Mouse (Mus musculus) C2C12 (cell line): Measurements from ENCODE around the gene Shbg. TPM values are rescaled to one million over a fixed set of nuclear protein-coding genes. Genes with fewer than 3 reads are reported as not detected.
A peak's percentile ranks its signal among the peaks of the same experiment; 100 is the strongest.

Source experiments
- H3K27me3 ChIP-seq: one replicate; pipeline ENCODE4 v1.6.1; 2011; ENCODE audit not compliant: control insufficient read depth, insufficient read depth, insufficient read length
- H3K36me3 ChIP-seq: one replicate; pipeline ENCODE4 v1.6.1; 2011; ENCODE audit not compliant: control insufficient read depth, insufficient read depth
- H3K4me3 ChIP-seq: one replicate; pipeline ENCODE4 v1.5.1; 2011; ENCODE audit warnings: mild to moderate bottlenecking, control low read depth; ENCODE audit not compliant: poor library complexity, insufficient read depth, severe bottlenecking
- H3K79me2 ChIP-seq: one replicate; pipeline ENCODE4 v1.6.1; 2011; ENCODE audit not compliant: control insufficient read depth, insufficient read depth
- H3K79me3 ChIP-seq: one replicate; pipeline ENCODE4 v1.6.1; 2011; ENCODE audit warnings: low read depth, control low read depth
- H3ac ChIP-seq: one replicate; pipeline ENCODE3; 2011; ENCODE audit warnings: low read depth; ENCODE audit not compliant: control insufficient read depth, insufficient read length
- CEBPB ChIP-seq: IDR thresholded peaks from one replicate; pipeline ENCODE4 v1.6.1; 2011; ENCODE audit warnings: low read depth, mild to moderate bottlenecking, control low read depth, moderate library complexity
- CTCF ChIP-seq: IDR thresholded peaks from one replicate; pipeline ENCODE4 v1.5.1; 2011; ENCODE audit not compliant: control insufficient read depth, insufficient read depth, insufficient read length
- FOSL1 ChIP-seq: IDR thresholded peaks from one replicate; pipeline ENCODE4 v1.8.0; 2011; ENCODE audit warnings: mild to moderate bottlenecking, low read length; ENCODE audit not compliant: poor library complexity, insufficient read depth, severe bottlenecking
- MAX ChIP-seq: IDR thresholded peaks from one replicate; pipeline ENCODE4 v1.6.1; 2011; ENCODE audit warnings: mild to moderate bottlenecking, control low read depth
- MYOD1 ChIP-seq: IDR thresholded peaks from one replicate; pipeline ENCODE4 v1.6.1; 2011; ENCODE audit warnings: low read depth; ENCODE audit not compliant: control insufficient read depth, insufficient read length
- MYOG ChIP-seq: IDR thresholded peaks from one replicate; pipeline ENCODE4 v1.6.1; 2011; ENCODE audit not compliant: control insufficient read depth, insufficient read length; ENCODE audit errors: extremely low read depth
- USF1 ChIP-seq: IDR thresholded peaks from one replicate; pipeline ENCODE4 v1.6.1; 2011; ENCODE audit warnings: low read depth, mild to moderate bottlenecking, control low read depth, moderate library complexity
- polyA plus RNA-seq: library from polyadenylated mRNA; unstranded; fragments of >200 nt; fragmentation: generic; extraction: Trizol; gene quantifications from one replicate; pipeline ENCODE4 v1.2.1, GENCODE M21; 2012; ENCODE audit warnings: missing spikeins

Gene Shbg
- polyA plus RNA-seq, 1 experiment = 0.18 TPM

DNA sequence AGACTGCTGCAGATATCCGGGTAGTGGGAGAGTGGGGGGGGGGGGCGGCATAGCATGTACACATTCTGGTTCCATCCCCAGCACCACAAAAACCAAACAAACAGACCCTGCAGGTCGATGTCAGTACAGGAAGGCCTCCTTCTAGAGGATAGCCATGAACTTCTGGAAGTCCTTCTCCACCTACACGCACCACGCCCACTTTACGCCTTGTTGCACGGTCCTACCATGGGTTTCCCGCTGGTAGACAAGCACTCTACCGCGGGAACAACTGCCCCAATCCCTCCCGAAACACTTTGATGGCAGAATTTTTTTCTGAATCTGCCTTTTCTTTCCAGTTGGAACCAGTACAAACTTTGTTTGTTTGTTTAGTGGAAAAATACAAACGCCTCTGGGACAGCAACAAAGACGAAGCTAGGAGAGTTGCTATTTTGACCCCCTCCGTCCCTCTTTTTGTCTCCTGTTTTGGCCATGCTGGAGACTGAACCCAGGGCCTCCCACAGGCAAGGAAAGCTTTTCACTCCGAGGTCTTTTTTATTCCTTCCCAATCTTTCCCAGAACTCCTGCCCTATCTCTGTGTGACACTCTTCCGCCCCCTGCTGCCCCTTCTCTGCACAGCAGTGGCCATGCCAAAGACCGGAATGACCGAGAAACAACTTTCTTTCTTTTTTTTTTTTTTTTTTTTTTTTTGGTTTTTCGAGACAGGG, 4.0 kb downstream of the Shbg start:
- Histone ChIP-seq H3K79me2 (no peaks in the 10 kb centered on the region), H3K36me3 (no peaks in the 10 kb centered on the region), H3K4me3 (no peak overlapping the region), H3K79me3 (no peaks in the 10 kb centered on the region), H3K27me3 (peaks cover 13% of the 10 kb centered on the region), H3ac (no peak overlapping the region)
- no peak for TF ChIP-seq USF1
- TF ChIP-seq CTCF = peak; percentile 51

DNA sequence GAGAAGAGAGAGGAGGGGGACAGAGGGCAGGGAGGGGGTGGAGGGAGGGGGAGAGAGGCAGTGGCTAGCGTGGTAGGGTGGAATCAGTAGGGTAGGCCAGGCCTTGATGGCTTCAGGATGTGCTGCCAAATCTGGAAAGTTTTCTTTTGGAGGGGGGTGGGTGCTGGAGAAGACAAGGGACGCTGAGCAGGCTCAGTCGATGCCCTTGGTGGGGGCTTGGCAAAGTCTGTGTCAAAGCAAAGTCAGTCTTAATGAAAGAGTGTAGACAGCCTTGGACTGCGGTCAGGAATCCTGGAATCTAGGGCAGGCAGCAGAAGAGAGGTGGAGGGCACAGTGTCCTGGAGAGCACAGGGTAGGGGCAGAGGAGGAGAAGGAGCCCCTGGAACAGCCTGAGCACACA, 6.8 kb downstream of the Shbg start:
- Histone ChIP-seq H3K79me3 (no peaks in the 10 kb centered on the region), H3K36me3 (no peaks in the 10 kb centered on the region), H3ac (no peak overlapping the region), H3K27me3 (peaks cover 9% of the 10 kb centered on the region), H3K79me2 (no peaks in the 10 kb centered on the region), H3K4me3 (no peak overlapping the region)
- TF ChIP-seq CTCF (no peak), CEBPB (no peak)

DNA sequence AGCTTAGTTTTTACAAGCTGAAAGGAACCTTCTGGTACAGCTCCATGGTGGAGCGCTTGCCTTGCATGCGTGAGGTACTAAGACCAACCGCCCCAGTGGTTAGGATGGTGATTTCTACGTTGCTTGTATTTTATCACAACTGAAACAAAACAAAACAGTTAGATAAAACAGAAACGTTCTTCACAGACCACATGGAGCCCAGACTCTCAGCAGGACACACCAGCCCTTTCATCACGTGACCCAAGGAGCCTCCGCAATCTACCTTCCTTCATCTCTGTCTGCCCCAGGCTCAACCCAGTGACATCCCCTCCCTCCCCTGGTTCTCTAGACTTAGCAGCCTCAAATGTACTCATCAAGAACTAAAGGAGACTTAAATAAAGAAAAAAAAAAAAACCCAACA, 8.3 kb downstream of the Shbg start:
- Histone ChIP-seq H3K4me3 (no peak overlapping the region), H3K36me3 (no peaks in the 10 kb centered on the region), H3K79me3 (no peaks in the 10 kb centered on the region), H3ac (no peak overlapping the region), H3K27me3 (peaks cover 17% of the 10 kb centered on the region), H3K79me2 (no peaks in the 10 kb centered on the region)
- TF ChIP-seq USF1 = peak; percentile 66
- TF ChIP-seq MYOG = no peak

GRCm38 (mm10) chr11:69608525-69608924, 9.2 kb downstream of the Shbg start:
- Histone ChIP-seq H3K79me2 (no peaks in the 10 kb centered on the region), H3K36me3 (no peaks in the 10 kb centered on the region), H3K27me3 (peaks cover 26% of the 10 kb centered on the region), H3K4me3 (no peak overlapping the region), H3K79me3 (no peaks in the 10 kb centered on the region), H3ac (no peak overlapping the region)
- TF ChIP-seq USF1 = no peak
- TF ChIP-seq FOSL1 = no peak
- TF ChIP-seq MYOD1 = no peak

DNA sequence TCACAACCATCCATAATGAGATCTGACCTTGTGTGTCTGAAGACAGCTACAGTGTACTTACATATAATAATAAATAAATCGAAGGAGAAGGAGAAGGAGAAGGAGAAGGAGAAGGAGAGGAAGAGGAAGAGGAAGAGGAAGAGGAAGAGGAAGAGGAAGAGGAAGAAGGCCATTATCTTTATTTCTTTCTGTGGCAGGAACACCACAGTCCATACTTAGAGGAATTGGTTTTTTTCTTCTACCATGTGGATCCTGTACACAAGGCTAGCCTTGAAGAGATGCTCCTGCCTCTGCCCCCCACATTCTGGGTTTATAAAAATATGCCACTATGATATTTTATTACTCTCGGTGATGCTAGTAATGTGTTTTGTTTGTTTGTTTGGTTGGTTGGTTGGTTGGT, 10.9 kb downstream of the Shbg start:
- Histone ChIP-seq H3K4me3 (no peak overlapping the region), H3K36me3 (no peaks in the 10 kb centered on the region), H3ac (no peak overlapping the region), H3K79me3 (no peaks in the 10 kb centered on the region), H3K27me3 (peaks cover 31% of the 10 kb centered on the region), H3K79me2 (no peaks in the 10 kb centered on the region)
- TF ChIP-seq MYOD1 = no peak
- TF ChIP-seq CEBPB = no peak
- no peak for TF ChIP-seq FOSL1

DNA sequence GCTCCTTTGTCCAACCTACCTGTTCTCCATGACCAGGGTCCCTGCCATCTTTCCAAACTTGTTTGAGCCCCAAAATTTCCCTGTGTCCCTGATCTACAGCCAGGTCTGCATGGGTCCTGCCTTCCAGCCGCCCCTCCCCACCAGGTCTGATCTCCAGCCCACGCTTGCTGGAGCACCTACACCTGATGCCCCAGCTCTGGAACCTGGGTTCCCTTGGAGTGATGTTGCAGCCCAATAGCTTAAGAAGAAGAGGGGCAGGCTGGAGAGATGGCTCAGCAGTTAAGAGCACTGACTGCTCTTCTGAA, 11.3 kb downstream of the Shbg start:
- Histone ChIP-seq H3K36me3 (no peaks in the 10 kb centered on the region), H3K27me3 (peaks cover 31% of the 10 kb centered on the region), H3K4me3 (no peak overlapping the region), H3K79me2 (no peaks in the 10 kb centered on the region), H3ac (no peak overlapping the region), H3K79me3 (no peaks in the 10 kb centered on the region)
- TF ChIP-seq MYOD1 = no peak
- TF ChIP-seq USF1 = no peak
- TF ChIP-seq MAX = no peak
- TF ChIP-seq MYOG = no peak
- no peak for TF ChIP-seq CEBPB
- no peak for TF ChIP-seq FOSL1
- no peak for TF ChIP-seq CTCF
